Mouse (Mus musculus): ENCODE results near the gene Il17rd.

- no peak for TF ChIP-seq EP300 (IDR thresholded peaks at IDR 0.05; ENCODE audit: low read depth)
- TF ChIP-seq CTCF (IDR thresholded peaks at IDR 0.05; ENCODE audit: low read depth): no peak
Observed at GRCm38 (mm10) chr14:27070758-27071157, 32.0 kb downstream of the Il17rd start.

Measured in liver, postnatal 0 days (tissue).